Mouse (Mus musculus): ENCODE data around the gene Erg28. TPM values are rescaled to one million over a fixed set of nuclear protein-coding genes. Genes with fewer than 3 reads are reported as not detected.

The Erg28 gene
- 109 and 110 TPM in 2 replicates for polyA plus RNA-seq (2015; fragmentation: Nextera tagmentation; extraction: Ambion mirVana)

GRCm38 (mm10) chr12:85824438-85825264, at the start of gene Erg28, which contains the start of gene Ttll5:
Gene Erg28 (minus strand): TSS chr12:85824550.
Gene Ttll5 (plus strand): TSS chr12:85824659.
- WGBS: under 1% methylated on average over 66 of the region's 67 CpGs

GRCm38 (mm10) chr12:85869423-85869822, 45.1 kb upstream of the Erg28 start:
- ATAC-seq (ENCODE audit: low FRiP score): no peak
- 0 out of 2 replicates have a peak, but pooled peaks cover 2% of the 10 kb centered on the region for H3K36me3 ChIP-seq
- H3K27me3 ChIP-seq (replicated peaks): no peaks in the 10 kb centered on the region
- H3K4me1 ChIP-seq: no peaks in the 10 kb centered on the region
- H3K4me2 ChIP-seq: no peak overlapping the region
- no peak overlapping the region for H3K4me3 ChIP-seq (replicated peaks)
- H3K9ac ChIP-seq (replicated peaks): no peak overlapping the region
- no peak overlapping the region for H3K27ac ChIP-seq (replicated peaks)
- no peaks in the 10 kb centered on the region for H3K9me3 ChIP-seq (replicated peaks)
- WGBS: 70% methylated on average over 6 of the region's 6 CpGs

More at GRCm38 (mm10) chr12:85824438-85825264, at the start of gene Erg28, which contains the start of gene Ttll5:
- Histone ChIP-seq H3K27me3 (replicated peaks) (no peaks in the 10 kb centered on the region), H3K4me1 (peaks cover 38% of the 10 kb centered on the region), H3K9ac (replicated peaks) (peak within 1 kb of the TSS; percentile 78), H3K9me3 (replicated peaks) (no peaks in the 10 kb centered on the region), H3K27ac (replicated peaks) (peak within 1 kb of the TSS; percentile 95), H3K4me2 (peak within 1 kb of the TSS; percentile 73), H3K36me3 (peaks cover 18% of the 10 kb centered on the region; the same call in 1 of the 2 replicates), H3K4me3 (replicated peaks) (peak within 1 kb of the TSS; percentile 80)
- ATAC-seq (ENCODE audit: low FRiP score): peak; percentile 98

- no peak overlapping the region for H3K4me2 ChIP-seq
- H3K9me3 ChIP-seq (replicated peaks): no peaks in the 10 kb centered on the region
- no peaks in the 10 kb centered on the region for H3K27me3 ChIP-seq (replicated peaks)
- no peak overlapping the region for H3K27ac ChIP-seq (replicated peaks)
- H3K4me1 ChIP-seq: 0 out of 2 replicates have a peak, but pooled peaks cover 8% of the 10 kb centered on the region
- ATAC-seq (ENCODE audit: low FRiP score): no peak
- no peak overlapping the region for H3K9ac ChIP-seq (replicated peaks)
- 0 out of 2 replicates have a peak, but pooled peaks cover 3% of the 10 kb centered on the region for H3K36me3 ChIP-seq
- no peak overlapping the region for H3K4me3 ChIP-seq (replicated peaks)
Measured at GRCm38 (mm10) chr12:85867125-85867524, 42.8 kb upstream of the Erg28 start.

GRCm38 (mm10) chr12:85866624-85867023, 42.3 kb upstream of the Erg28 start:
- Histone ChIP-seq H3K36me3 (0 out of 2 replicates have a peak, but pooled peaks cover 3% of the 10 kb centered on the region), H3K9me3 (replicated peaks) (no peaks in the 10 kb centered on the region), H3K4me3 (replicated peaks) (no peak overlapping the region), H3K9ac (replicated peaks) (no peak overlapping the region), H3K4me2 (no peak overlapping the region), H3K4me1 (0 out of 2 replicates have a peak, but pooled peaks cover 12% of the 10 kb centered on the region), H3K27ac (replicated peaks) (no peak overlapping the region), H3K27me3 (replicated peaks) (no peaks in the 10 kb centered on the region)
- 82% methylated on average over 4 of the region's 4 CpGs for WGBS
- no peak for ATAC-seq (ENCODE audit: low FRiP score)

- no peak overlapping the region for H3K9ac ChIP-seq (replicated peaks)
- 89% methylated on average over 3 of the region's 3 CpGs for WGBS
- H3K9me3 ChIP-seq (replicated peaks): no peaks in the 10 kb centered on the region
- H3K27me3 ChIP-seq (replicated peaks): no peaks in the 10 kb centered on the region
- no peak overlapping the region for H3K4me2 ChIP-seq
- no peak for ATAC-seq (ENCODE audit: low FRiP score)
- 0 out of 2 replicates have a peak, but pooled peaks cover 3% of the 10 kb centered on the region for H3K36me3 ChIP-seq
- H3K4me1 ChIP-seq: 0 out of 2 replicates have a peak, but pooled peaks cover 12% of the 10 kb centered on the region
- H3K27ac ChIP-seq (replicated peaks): no peak overlapping the region
- no peak overlapping the region for H3K4me3 ChIP-seq (replicated peaks)
Measured at GRCm38 (mm10) chr12:85865526-85865925, 41.2 kb upstream of the Erg28 start.

- ATAC-seq (ENCODE audit: low FRiP score): no peak
- no peaks in the 10 kb centered on the region for H3K9me3 ChIP-seq (replicated peaks)
Measured at GRCm38 (mm10) chr12:85862514-85862913, 38.2 kb upstream of the Erg28 start.

GRCm38 (mm10) chr12:85859511-85860189, 35.3 kb upstream of the Erg28 start:
- Histone ChIP-seq H3K27me3 (replicated peaks) (no peaks in the 10 kb centered on the region), H3K9me3 (replicated peaks) (no peaks in the 10 kb centered on the region), H3K4me3 (replicated peaks) (no peak overlapping the region), H3K9ac (replicated peaks) (no peak overlapping the region), H3K27ac (replicated peaks) (no peak overlapping the region), H3K4me1 (peaks cover 12% of the 10 kb centered on the region; the same call in 1 of the 2 replicates), H3K4me2 (no peak overlapping the region), H3K36me3 (peaks cover 3% of the 10 kb centered on the region; the same call in 1 of the 2 replicates)
- 42% methylated on average over 3 of the region's 3 CpGs for WGBS
- ATAC-seq (ENCODE audit: low FRiP score): no peak

More at GRCm38 (mm10) chr12:85862514-85862913, 38.2 kb upstream of the Erg28 start:
- Histone ChIP-seq H3K4me3 (replicated peaks) (no peak overlapping the region), H3K4me2 (no peak overlapping the region), H3K9ac (replicated peaks) (no peak overlapping the region), H3K36me3 (0 out of 2 replicates have a peak, but pooled peaks cover 3% of the 10 kb centered on the region), H3K27ac (replicated peaks) (0 out of 2 replicates have a peak overlapping the region, but pooled peaks have one; percentile 2), H3K4me1 (peaks cover 12% of the 10 kb centered on the region; the same call in 1 of the 2 replicates), H3K27me3 (replicated peaks) (no peaks in the 10 kb centered on the region)
- WGBS: 32% methylated on average over 2 of the region's 2 CpGs

GRCm38 (mm10) chr12:85859111-85859510, 34.8 kb upstream of the Erg28 start:
- Histone ChIP-seq H3K4me3 (replicated peaks) (no peak overlapping the region), H3K9me3 (replicated peaks) (no peaks in the 10 kb centered on the region), H3K4me1 (peaks cover 12% of the 10 kb centered on the region; the same call in 1 of the 2 replicates), H3K27me3 (replicated peaks) (no peaks in the 10 kb centered on the region), H3K9ac (replicated peaks) (no peak overlapping the region), H3K4me2 (no peak overlapping the region), H3K27ac (replicated peaks) (no peak overlapping the region; the same call in 1 of the 2 replicates), H3K36me3 (no peaks in the 10 kb centered on the region; the same call in 1 of the 2 replicates)
- WGBS: 77% methylated on average over 3 of the region's 3 CpGs
- no peak for ATAC-seq (ENCODE audit: low FRiP score)

- no peak overlapping the region for H3K27ac ChIP-seq (replicated peaks)
- no peaks in the 10 kb centered on the region; the same call in 1 of the 2 replicates for H3K36me3 ChIP-seq
- no peak overlapping the region for H3K4me3 ChIP-seq (replicated peaks)
- H3K4me1 ChIP-seq: peaks cover 5% of the 10 kb centered on the region; the same call in 1 of the 2 replicates
- no peaks in the 10 kb centered on the region for H3K27me3 ChIP-seq (replicated peaks)
- 96% methylated on average over 7 of the region's 7 CpGs for WGBS
- H3K4me2 ChIP-seq: no peak overlapping the region
- H3K9me3 ChIP-seq (replicated peaks): no peaks in the 10 kb centered on the region
- ATAC-seq (ENCODE audit: low FRiP score): no peak
- no peak overlapping the region for H3K9ac ChIP-seq (replicated peaks)
Measured at GRCm38 (mm10) chr12:85857300-85857699, 33.0 kb upstream of the Erg28 start.

- no peak overlapping the region for H3K4me3 ChIP-seq (replicated peaks)
- 87% methylated on average over 1 of the region's 1 CpGs for WGBS
- H3K27me3 ChIP-seq (replicated peaks): no peaks in the 10 kb centered on the region
- H3K27ac ChIP-seq (replicated peaks): no peak overlapping the region
- no peaks in the 10 kb centered on the region; the same call in 1 of the 2 replicates for H3K4me1 ChIP-seq
- no peak for ATAC-seq (ENCODE audit: low FRiP score)
- H3K9ac ChIP-seq (replicated peaks): no peak overlapping the region
- H3K4me2 ChIP-seq: no peak overlapping the region
- H3K36me3 ChIP-seq: peaks cover 10% of the 10 kb centered on the region
- no peaks in the 10 kb centered on the region for H3K9me3 ChIP-seq (replicated peaks)
Measured at GRCm38 (mm10) chr12:85854271-85854670, 29.9 kb upstream of the Erg28 start.

GRCm38 (mm10) chr12:85853836-85854235, 29.5 kb upstream of the Erg28 start:
- H3K36me3 ChIP-seq: peaks cover 13% of the 10 kb centered on the region
- no peak overlapping the region for H3K27ac ChIP-seq (replicated peaks)
- H3K9ac ChIP-seq (replicated peaks): no peak overlapping the region
- H3K27me3 ChIP-seq (replicated peaks): no peaks in the 10 kb centered on the region
- ATAC-seq (ENCODE audit: low FRiP score): no peak
- WGBS: 91% methylated on average over 4 of the region's 4 CpGs
- H3K4me3 ChIP-seq (replicated peaks): no peak overlapping the region
- H3K9me3 ChIP-seq (replicated peaks): no peaks in the 10 kb centered on the region
- no peaks in the 10 kb centered on the region; the same call in 1 of the 2 replicates for H3K4me1 ChIP-seq
- no peak overlapping the region for H3K4me2 ChIP-seq
